Mouse (Mus musculus): ENCODE results near the gene Zfp456. TPM values are rescaled to one million over a fixed set of nuclear protein-coding genes. Genes with fewer than 3 reads are reported as not detected.

Zfp456 gene
- polyA plus RNA-seq (2012; rRNA removed; ENCODE audit: low replicate concordance): 0.21 and 0.32 TPM in 2 replicates

GRCm38 (mm10) chr13:67375050-67375911, at the start of gene Zfp456, which contains the start of gene Gm28041:
Gene Zfp456, minus strand, starts transcription at chr13:67375810.
Gene Gm28041, minus strand, starts transcription at chr13:67375733.

GRCm38 (mm10) chr13:67421207-67421857, 45.7 kb upstream of the Zfp456 start, which contains the start of gene Zfp459:
Gene Zfp459, minus strand, starts transcription at chr13:67421418.

GRCm38 (mm10) chr13:67399183-67399903, 23.7 kb upstream of the Zfp456 start, which contains the start of gene Zfp429:
Gene Zfp429, minus strand, starts transcription at chr13:67399819.

GRCm38 (mm10) chr13:67360131-67360744, 15.4 kb downstream of the Zfp456 start, which contains the start of the genes Gm28044 and Zfp953:
Gene Gm28044, minus strand, starts transcription at chr13:67360536.
Gene Zfp953, minus strand, starts transcription at chr13:67360605.

GRCm38 (mm10) chr13:67332019-67332724, 43.4 kb downstream of the Zfp456 start, which contains the start of gene Zfp595:
Gene Zfp595, minus strand, starts transcription at chr13:67332570.

Other genes with a start within 250 kb of the Zfp456 start
- gene Rsl1, start 202.6 kb downstream of the Zfp456 start, polyA plus RNA-seq (2012; rRNA removed; ENCODE audit: low replicate concordance): 1.8 and 3.8 TPM in 2 replicates
- 0.33 and 0.71 TPM in 2 replicates for gene Zfp455, start 181.3 kb downstream of the Zfp456 start, polyA plus RNA-seq (2012; rRNA removed; ENCODE audit: low replicate concordance)
- 0.34 and 0.78 TPM in 2 replicates for gene Zfp458, start 97.3 kb downstream of the Zfp456 start, polyA plus RNA-seq (2012; rRNA removed; ENCODE audit: low replicate concordance)
- gene Zfp457, start 69.3 kb downstream of the Zfp456 start, polyA plus RNA-seq (2012; rRNA removed; ENCODE audit: low replicate concordance): 1.0 and 1.5 TPM in 2 replicates
- gene Zfp595, start 43.2 kb downstream of the Zfp456 start, polyA plus RNA-seq (2012; rRNA removed; ENCODE audit: low replicate concordance): 0.95 and 1.3 TPM in 2 replicates
- gene Gm28044, start 15.3 kb downstream of the Zfp456 start, polyA plus RNA-seq (2012; rRNA removed; ENCODE audit: low replicate concordance): not detected in 2 replicates
- gene Zfp953, start 15.2 kb downstream of the Zfp456 start, polyA plus RNA-seq (2012; rRNA removed; ENCODE audit: low replicate concordance): 0.35 and 0.37 TPM in 2 replicates
- 0.28 TPM in 1 of 2 replicates, not detected in the other for gene Gm28041, start 77 bp downstream of the Zfp456 start, polyA plus RNA-seq (2012; rRNA removed; ENCODE audit: low replicate concordance)
- 2.2 and 4.0 TPM in 2 replicates for gene Zfp429, start 24.0 kb upstream of the Zfp456 start, polyA plus RNA-seq (2012; rRNA removed; ENCODE audit: low replicate concordance)
- 0.32 and 0.41 TPM in 2 replicates for gene Zfp459, start 45.6 kb upstream of the Zfp456 start, polyA plus RNA-seq (2012; rRNA removed; ENCODE audit: low replicate concordance)
- gene Zfp874a, start 75.8 kb upstream of the Zfp456 start, polyA plus RNA-seq (2012; rRNA removed; ENCODE audit: low replicate concordance): 2.2 and 5.1 TPM in 2 replicates
- gene Zfp874b, start 108.4 kb upstream of the Zfp456 start, polyA plus RNA-seq (2012; rRNA removed; ENCODE audit: low replicate concordance): 4.4 and 5.5 TPM in 2 replicates
- gene Zfp58, start 124.7 kb upstream of the Zfp456 start, polyA plus RNA-seq (2012; rRNA removed; ENCODE audit: low replicate concordance): 1.1 and 1.5 TPM in 2 replicates
- gene Gm26965, start 150.3 kb upstream of the Zfp456 start, polyA plus RNA-seq (2012; rRNA removed; ENCODE audit: low replicate concordance): not detected in 2 replicates
- gene Zfp87, start 150.4 kb upstream of the Zfp456 start, polyA plus RNA-seq (2012; rRNA removed; ENCODE audit: low replicate concordance): 23.3 and 37.9 TPM in 2 replicates
- 2.0 and 4.3 TPM in 2 replicates for gene Zfp748, start 178.0 kb upstream of the Zfp456 start, polyA plus RNA-seq (2012; rRNA removed; ENCODE audit: low replicate concordance)
- 0.62 and 1.0 TPM in 2 replicates for gene Zfp729b, start 233.9 kb upstream of the Zfp456 start, polyA plus RNA-seq (2012; rRNA removed; ENCODE audit: low replicate concordance)

Measured in subcutaneous adipose tissue, adult 2 months (tissue).